Mouse (Mus musculus) heart, embryonic 12.5 days (tissue): ENCODE data around the gene Tsr1. TPM values are rescaled to one million over a fixed set of nuclear protein-coding genes. Genes with fewer than 3 reads are reported as not detected.

ENCODE experiments used
- ATAC-seq: fragments of 200-750 bp; cut with Nextera tagmentation; 2 replicates; pipeline ENCODE4 v1.8.0; 2017; ENCODE audit warnings: moderate TSS enrichment, moderate library complexity; ENCODE audit not compliant: insufficient number of reproducible peaks, low FRiP score
- H3K27ac ChIP-seq: fragments of 300-500 bp; sonication (generic); 2 replicates; pipeline ENCODE4 v1.5.1; 2016; ENCODE audit warnings: mild to moderate bottlenecking, moderate library complexity; ENCODE audit not compliant: poor library complexity, severe bottlenecking
- H3K27me3 ChIP-seq: fragments of 300-500 bp; sonication (generic); replicated peaks from 2 replicates; pipeline ENCODE4 v1.6.1; 2016; ENCODE audit warnings: mild to moderate bottlenecking, moderate library complexity
- H3K36me3 ChIP-seq: fragments of 300-500 bp; sonication (generic); 2 replicates; pipeline ENCODE4 v1.6.1; 2016; ENCODE audit warnings: mild to moderate bottlenecking, moderate library complexity
- H3K4me1 ChIP-seq: fragments of 300-500 bp; sonication (generic); replicated peaks from 2 replicates; pipeline ENCODE4 v1.6.1; 2016; ENCODE audit warnings: mild to moderate bottlenecking
- H3K4me2 ChIP-seq: fragments of 300-500 bp; sonication (generic); 2 replicates; pipeline ENCODE4 v1.6.1; 2016; ENCODE audit warnings: mild to moderate bottlenecking, moderate library complexity
- H3K4me3 ChIP-seq: fragments of 300-500 bp; sonication (generic); 2 replicates; pipeline ENCODE4 v1.5.1; 2016; ENCODE audit warnings: mild to moderate bottlenecking
- H3K9ac ChIP-seq: fragments of 300-500 bp; sonication (generic); 2 replicates; pipeline ENCODE4 v1.6.1; 2016; ENCODE audit warnings: mild to moderate bottlenecking, moderate library complexity
- H3K9me3 ChIP-seq: fragments of 300-500 bp; sonication (generic); replicated peaks from 2 replicates; pipeline ENCODE4 v1.6.1; 2016; ENCODE audit warnings: mild to moderate bottlenecking, moderate library complexity
- WGBS: fragments of 180-500 bp; shearing (Covaris S2); methylation state at CpG from one replicate; pipeline ENCODE4 v1.1.7; 2016; 5-methylcytosine and 5-hydroxymethylcytosine counted together
- polyA plus RNA-seq: library from polyadenylated mRNA; unstranded; fragments of >200 nt; fragmentation: Nextera tagmentation; extraction: Ambion mirVana; gene quantifications from 2 replicates; pipeline ENCODE4 v1.2.1, GENCODE M21; 2016

The Tsr1 gene
- polyA plus RNA-seq, 1 experiment from 2014 or later: 31.6 TPM

GRCm38 (mm10) chr11:74870544-74870943, 27.3 kb upstream of the Tsr1 start:
- H3K4me1 ChIP-seq: peaks cover 33% of the 10 kb centered on the region
- H3K36me3 ChIP-seq: peaks cover 11% of the 10 kb centered on the region; the same call in 1 of the 2 replicates
- no peak overlapping the region for H3K27ac ChIP-seq
- H3K4me3 ChIP-seq: no peak overlapping the region
- ATAC-seq: no peak
- H3K9me3 ChIP-seq: no peaks in the 10 kb centered on the region
- H3K27me3 ChIP-seq: no peaks in the 10 kb centered on the region
- H3K9ac ChIP-seq: no peak overlapping the region
- 70% methylated on average over 4 of the region's 4 CpGs for WGBS
- no peak overlapping the region for H3K4me2 ChIP-seq

GRCm38 (mm10) chr11:74870991-74871622, 26.8 kb upstream of the Tsr1 start:
- Histone ChIP-seq H3K9ac (peak overlapping the region; percentile 32; the same call in 1 of the 2 replicates), H3K27me3 (no peaks in the 10 kb centered on the region), H3K27ac (peak overlapping the region; percentile 31; the same call in 1 of the 2 replicates), H3K4me1 (peaks cover 33% of the 10 kb centered on the region), H3K9me3 (no peaks in the 10 kb centered on the region), H3K4me3 (no peak overlapping the region), H3K4me2 (no peak overlapping the region; the same call in 1 of the 2 replicates), H3K36me3 (peaks cover 11% of the 10 kb centered on the region; the same call in 1 of the 2 replicates)
- WGBS: 31% methylated on average over 12 of the region's 12 CpGs
- ATAC-seq: no peak

- Histone ChIP-seq H3K9ac (no peak overlapping the region), H3K4me1 (peaks cover 42% of the 10 kb centered on the region), H3K36me3 (no peaks in the 10 kb centered on the region), H3K4me3 (no peak overlapping the region), H3K9me3 (no peaks in the 10 kb centered on the region), H3K27me3 (no peaks in the 10 kb centered on the region), H3K4me2 (no peak overlapping the region), H3K27ac (no peak overlapping the region)
- 65% methylated on average over 3 of the region's 3 CpGs for WGBS
- ATAC-seq: no peak
Observed at GRCm38 (mm10) chr11:74874630-74875029, 23.2 kb upstream of the Tsr1 start.

GRCm38 (mm10) chr11:74876801-74877200, 21.1 kb upstream of the Tsr1 start:
- Histone ChIP-seq H3K4me3 (peak overlapping the region; percentile 19; the same call in 1 of the 2 replicates), H3K4me1 (peaks cover 41% of the 10 kb centered on the region), H3K27ac (no peak overlapping the region), H3K27me3 (no peaks in the 10 kb centered on the region), H3K36me3 (no peaks in the 10 kb centered on the region), H3K9me3 (no peaks in the 10 kb centered on the region), H3K4me2 (peak overlapping the region; percentile 50), H3K9ac (no peak overlapping the region)
- ATAC-seq: 0 out of 2 replicates have a peak, but pooled peaks have one; percentile 15
- WGBS: 5% methylated on average over 9 of the region's 9 CpGs

GRCm38 (mm10) chr11:74880999-74881398, 16.9 kb upstream of the Tsr1 start:
- Histone ChIP-seq H3K27me3 (no peaks in the 10 kb centered on the region), H3K4me3 (no peak overlapping the region)
- WGBS: 71% methylated on average over 9 of the region's 9 CpGs

GRCm38 (mm10) chr11:74881979-74882378, 15.9 kb upstream of the Tsr1 start:
- Histone ChIP-seq H3K4me3 (no peak overlapping the region), H3K9ac (no peak overlapping the region; the same call in 1 of the 2 replicates), H3K9me3 (no peaks in the 10 kb centered on the region), H3K4me1 (peaks cover 14% of the 10 kb centered on the region), H3K27me3 (no peaks in the 10 kb centered on the region), H3K36me3 (peaks cover 3% of the 10 kb centered on the region; the same call in 1 of the 2 replicates), H3K4me2 (peak overlapping the region; percentile 39), H3K27ac (no peak overlapping the region)
- WGBS: 42% methylated on average over 14 of the region's 14 CpGs
- ATAC-seq: no peak

More at GRCm38 (mm10) chr11:74880999-74881398, 16.9 kb upstream of the Tsr1 start:
- no peak for ATAC-seq
- peaks cover 3% of the 10 kb centered on the region; the same call in 1 of the 2 replicates for H3K36me3 ChIP-seq
- peaks cover 21% of the 10 kb centered on the region for H3K4me1 ChIP-seq
- H3K4me2 ChIP-seq: no peak overlapping the region
- H3K27ac ChIP-seq: no peak overlapping the region
- no peaks in the 10 kb centered on the region for H3K9me3 ChIP-seq
- no peak overlapping the region for H3K9ac ChIP-seq

- 90% methylated on average over 10 of the region's 10 CpGs for WGBS
- no peaks in the 10 kb centered on the region for H3K27me3 ChIP-seq
Observed at GRCm38 (mm10) chr11:74883098-74883497, 14.8 kb upstream of the Tsr1 start.

GRCm38 (mm10) chr11:74894619-74895018, 3.3 kb upstream of the Tsr1 start:
- H3K4me3 ChIP-seq: no peak overlapping the region
- no peak overlapping the region for H3K4me2 ChIP-seq
- no peak for ATAC-seq
- H3K36me3 ChIP-seq: peaks cover 6% of the 10 kb centered on the region; the same call in 1 of the 2 replicates
- H3K27ac ChIP-seq: no peak overlapping the region
- 85% methylated on average over 4 of the region's 4 CpGs for WGBS
- no peak overlapping the region; the same call in 1 of the 2 replicates for H3K9ac ChIP-seq
- H3K27me3 ChIP-seq: no peaks in the 10 kb centered on the region
- H3K4me1 ChIP-seq: peaks cover 8% of the 10 kb centered on the region
- no peaks in the 10 kb centered on the region for H3K9me3 ChIP-seq

More at GRCm38 (mm10) chr11:74883098-74883497, 14.8 kb upstream of the Tsr1 start:
- no peak overlapping the region for H3K4me2 ChIP-seq
- ATAC-seq: no peak
- peaks cover 13% of the 10 kb centered on the region for H3K4me1 ChIP-seq
- H3K27ac ChIP-seq: no peak overlapping the region
- H3K36me3 ChIP-seq: peaks cover 3% of the 10 kb centered on the region; the same call in 1 of the 2 replicates
- no peak overlapping the region for H3K4me3 ChIP-seq
- no peak overlapping the region for H3K9ac ChIP-seq
- no peaks in the 10 kb centered on the region for H3K9me3 ChIP-seq

GRCm38 (mm10) chr11:74895980-74896900, 1.6 kb upstream of the Tsr1 start:
- Histone ChIP-seq H3K27ac (peak overlapping the region; percentile 83; the same call in 1 of the 2 replicates), H3K9me3 (no peaks in the 10 kb centered on the region), H3K4me3 (peak overlapping the region; percentile 79), H3K4me1 (peaks cover 12% of the 10 kb centered on the region), H3K9ac (peak overlapping the region; percentile 84), H3K36me3 (peaks cover 22% of the 10 kb centered on the region), H3K27me3 (no peaks in the 10 kb centered on the region), H3K4me2 (peak overlapping the region; percentile 96)
- under 1% methylated on average over 43 of the region's 55 CpGs for WGBS
- ATAC-seq: peak; percentile 74

GRCm38 (mm10) chr11:74896901-74897677, 782 bp upstream of the Tsr1 start, which contains the start of gene Sgsm2:
Gene Sgsm2 (minus strand): TSS chr11:74897060.
- WGBS: under 1% methylated on average over 70 of the region's 74 CpGs
- peak; percentile 76 for ATAC-seq
- H3K27ac ChIP-seq: peak within 1 kb of the TSS; percentile 83
- peaks cover 28% of the 10 kb centered on the region for H3K36me3 ChIP-seq
- H3K9ac ChIP-seq: peak within 1 kb of the TSS; percentile 84
- H3K4me3 ChIP-seq: peak within 1 kb of the TSS; percentile 79
- H3K27me3 ChIP-seq: no peaks in the 10 kb centered on the region
- no peaks in the 10 kb centered on the region for H3K9me3 ChIP-seq
- H3K4me1 ChIP-seq: peaks cover 12% of the 10 kb centered on the region
- H3K4me2 ChIP-seq: peak within 1 kb of the TSS; percentile 96
